Mouse (Mus musculus): ENCODE data around the gene Ap4s1. TPM values are rescaled to one million over a fixed set of nuclear protein-coding genes. Genes with fewer than 3 reads are reported as not detected.
"Not testable (repeated sequence)": the region's sequence is repeated elsewhere in the genome, so short reads cannot be mapped to it uniquely, and the experiment has no call there.

Gene Ap4s1
- polyA plus RNA-seq (2016; fragmentation: Nextera tagmentation; extraction: Ambion mirVana), result 34.7 and 38.1 TPM in 2 replicates

DNA sequence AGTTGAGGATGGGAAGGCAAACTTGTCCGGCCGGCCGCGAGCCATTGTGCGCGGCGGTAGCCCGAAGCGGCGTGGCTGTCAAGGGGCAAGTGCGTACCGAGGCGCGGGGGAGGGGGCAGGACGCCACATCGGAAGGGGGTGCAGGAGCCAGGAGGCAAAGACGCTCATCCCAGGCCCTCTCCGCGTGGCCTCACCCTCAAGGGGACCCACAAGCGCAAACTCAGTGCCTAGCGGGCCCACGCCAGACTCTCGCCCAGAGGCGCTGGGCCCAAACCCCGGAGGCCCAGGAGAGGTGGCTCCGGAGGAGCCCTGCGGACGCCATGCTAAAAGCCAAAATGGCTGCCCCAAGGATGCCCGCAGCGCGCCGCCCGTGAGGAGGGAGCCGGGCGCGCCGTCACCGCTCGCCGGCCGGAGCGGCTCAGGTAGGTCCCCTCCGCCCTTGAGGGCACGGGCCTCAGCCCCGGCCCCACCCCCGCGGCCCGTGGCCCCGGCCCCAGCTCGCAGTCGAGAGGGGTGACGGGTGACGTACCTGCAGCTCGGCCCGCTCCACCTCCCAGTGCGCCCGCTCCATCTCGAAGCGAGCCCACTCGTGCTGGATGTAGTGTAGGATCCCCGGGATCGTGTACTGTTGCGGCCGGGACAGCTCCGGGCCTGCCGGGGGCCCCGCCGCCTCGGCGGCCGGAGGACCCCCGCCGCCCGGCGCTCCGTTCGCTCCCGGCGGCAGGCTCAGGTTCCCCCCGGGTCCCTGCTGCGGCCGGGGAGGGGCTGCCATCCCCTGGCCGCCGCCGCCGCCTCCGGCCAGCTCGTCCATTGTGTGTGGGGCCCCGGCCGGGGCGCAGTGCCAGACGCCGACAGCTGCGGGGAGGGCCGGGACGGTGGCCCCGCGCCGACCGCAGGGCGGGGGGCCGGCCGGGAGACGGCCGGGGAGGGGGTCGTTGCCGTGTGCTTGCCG lies at the start of gene Ap4s1:
Ap4s1 (plus strand) TSS at position 141 of the 952 bp plus-strand sequence.
- Histone ChIP-seq H3K27me3 (no peaks in the 10 kb centered on the region), H3K36me3 (no peaks in the 10 kb centered on the region), H3K27ac (peak within 1 kb of the TSS; percentile 100), H3K4me3 (peak within 1 kb of the TSS; percentile 98), H3K9me3 (no peaks in the 10 kb centered on the region), H3K4me1 (peaks cover 7% of the 10 kb centered on the region; the same call in 1 of the 2 replicates), H3K9ac (peak within 1 kb of the TSS; percentile 99), H3K4me2 (replicated peaks) (peak within 1 kb of the TSS; percentile 71)
- peak; percentile 48 for ATAC-seq (ENCODE audit: insufficient number of reproducible peaks, insufficient read depth, low FRiP score, low TSS enrichment)
- WGBS, result under 1% methylated on average over 106 of the region's 108 CpGs

- Histone ChIP-seq H3K27me3 (no peaks in the 10 kb centered on the region), H3K9ac (no peak overlapping the region), H3K36me3 (peaks cover 7% of the 10 kb centered on the region; the same call in 1 of the 2 replicates), H3K4me3 (no peak overlapping the region), H3K27ac (no peak overlapping the region), H3K4me1 (no peaks in the 10 kb centered on the region), H3K9me3 (no peaks in the 10 kb centered on the region), H3K4me2 (replicated peaks) (no peak overlapping the region)
- ATAC-seq (ENCODE audit: insufficient number of reproducible peaks, insufficient read depth, low FRiP score, low TSS enrichment), result no peak
- 66% methylated on average over 6 of the region's 6 CpGs for WGBS
Observed at GRCm38 (mm10) chr12:51641871-51642270, 49.0 kb upstream of the Ap4s1 start.

GRCm38 (mm10) chr12:51649401-51649800 lies 41.4 kb upstream of the Ap4s1 start:
- not testable (repeated sequence) for H3K9ac ChIP-seq; H3K4me2 ChIP-seq (replicated peaks); H3K4me1 ChIP-seq; H3K27ac ChIP-seq; H3K4me3 ChIP-seq; ATAC-seq (ENCODE audit: insufficient number of reproducible peaks, insufficient read depth, low FRiP score, low TSS enrichment); H3K27me3 ChIP-seq; H3K9me3 ChIP-seq
- H3K36me3 ChIP-seq, result peaks cover 21% of the 10 kb centered on the region; the same call in 1 of the 2 replicates

DNA sequence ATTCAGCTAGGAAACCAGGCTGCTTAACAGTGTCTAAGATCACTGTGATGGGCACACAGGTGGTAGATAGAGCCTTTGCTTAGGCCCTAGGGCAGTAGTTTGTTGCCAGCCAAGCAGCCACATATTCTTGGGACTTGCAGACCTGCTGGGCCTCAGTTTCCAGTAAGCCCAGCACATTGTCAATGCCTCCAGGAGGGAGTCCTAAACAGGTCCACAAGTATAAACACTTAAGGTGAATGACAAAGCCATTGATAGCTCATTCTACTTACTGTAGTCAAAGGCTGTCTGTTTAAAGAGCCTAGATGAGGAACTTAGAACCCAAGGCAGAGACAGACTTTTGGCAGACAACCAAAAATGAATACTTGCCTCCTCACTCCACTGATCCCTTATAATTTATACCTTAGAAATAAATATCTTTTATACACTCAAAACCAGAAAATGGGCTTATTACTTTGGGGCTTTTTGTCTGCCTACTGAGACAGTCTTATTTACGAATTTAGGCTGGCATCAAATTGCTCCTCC lies 34.8 kb upstream of the Ap4s1 start:
- Histone ChIP-seq H3K9ac (no peak overlapping the region), H3K4me3 (no peak overlapping the region), H3K36me3 (peaks cover 13% of the 10 kb centered on the region), H3K4me2 (replicated peaks) (no peak overlapping the region), H3K4me1 (no peaks in the 10 kb centered on the region), H3K27ac (no peak overlapping the region), H3K27me3 (no peaks in the 10 kb centered on the region), H3K9me3 (no peaks in the 10 kb centered on the region)
- no peak for ATAC-seq (ENCODE audit: insufficient number of reproducible peaks, insufficient read depth, low FRiP score, low TSS enrichment)
- 68% methylated on average over 1 of the region's 1 CpGs for WGBS

GRCm38 (mm10) chr12:51663011-51663410 lies 27.8 kb upstream of the Ap4s1 start:
- no peak overlapping the region for H3K27ac ChIP-seq
- H3K36me3 ChIP-seq, result no peaks in the 10 kb centered on the region
- no peak overlapping the region for H3K4me2 ChIP-seq (replicated peaks)
- H3K9me3 ChIP-seq, result no peaks in the 10 kb centered on the region
- H3K27me3 ChIP-seq, result no peaks in the 10 kb centered on the region
- no peak overlapping the region for H3K4me3 ChIP-seq
- no peak for ATAC-seq (ENCODE audit: insufficient number of reproducible peaks, insufficient read depth, low FRiP score, low TSS enrichment)
- no peak overlapping the region for H3K9ac ChIP-seq
- H3K4me1 ChIP-seq, result peaks cover 4% of the 10 kb centered on the region; the same call in 1 of the 2 replicates

DNA sequence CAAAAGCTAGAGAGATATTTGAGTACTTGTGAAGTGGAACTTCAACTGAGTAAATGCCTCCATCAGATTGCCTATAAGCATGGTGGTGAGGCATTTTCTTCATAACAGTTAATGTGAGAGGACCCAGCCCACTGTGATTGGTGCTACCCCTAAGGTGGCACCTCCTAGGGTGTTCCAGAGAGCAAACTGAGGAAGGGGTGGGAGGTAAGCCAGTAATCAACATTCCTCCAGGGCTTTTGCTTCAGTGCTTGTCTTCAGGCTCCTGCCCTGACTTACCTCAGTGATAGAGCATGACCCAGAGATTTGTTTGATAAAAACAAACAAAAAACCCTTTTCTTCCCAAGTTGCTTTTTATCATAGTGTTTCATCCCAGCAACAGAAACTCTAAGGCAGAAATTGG lies 26.9 kb upstream of the Ap4s1 start:
- Histone ChIP-seq H3K4me2 (replicated peaks) (no peak overlapping the region), H3K4me1 (peaks cover 4% of the 10 kb centered on the region; the same call in 1 of the 2 replicates), H3K9me3 (no peaks in the 10 kb centered on the region), H3K36me3 (no peaks in the 10 kb centered on the region), H3K27ac (no peak overlapping the region), H3K27me3 (no peaks in the 10 kb centered on the region), H3K9ac (no peak overlapping the region), H3K4me3 (no peak overlapping the region)
- ATAC-seq (ENCODE audit: insufficient number of reproducible peaks, insufficient read depth, low FRiP score, low TSS enrichment), result no peak

- no peak overlapping the region for H3K4me3 ChIP-seq
- no peak for ATAC-seq (ENCODE audit: insufficient number of reproducible peaks, insufficient read depth, low FRiP score, low TSS enrichment)
- H3K27me3 ChIP-seq, result no peaks in the 10 kb centered on the region
- peaks cover 4% of the 10 kb centered on the region; the same call in 1 of the 2 replicates for H3K4me1 ChIP-seq
- no peak overlapping the region for H3K4me2 ChIP-seq (replicated peaks)
- no peak overlapping the region for H3K27ac ChIP-seq
- H3K9me3 ChIP-seq, result no peaks in the 10 kb centered on the region
- no peaks in the 10 kb centered on the region for H3K36me3 ChIP-seq
- WGBS, result 79% methylated on average over 4 of the region's 4 CpGs
- H3K9ac ChIP-seq, result no peak overlapping the region
Observed at GRCm38 (mm10) chr12:51666708-51667430, 24.0 kb upstream of the Ap4s1 start.

DNA sequence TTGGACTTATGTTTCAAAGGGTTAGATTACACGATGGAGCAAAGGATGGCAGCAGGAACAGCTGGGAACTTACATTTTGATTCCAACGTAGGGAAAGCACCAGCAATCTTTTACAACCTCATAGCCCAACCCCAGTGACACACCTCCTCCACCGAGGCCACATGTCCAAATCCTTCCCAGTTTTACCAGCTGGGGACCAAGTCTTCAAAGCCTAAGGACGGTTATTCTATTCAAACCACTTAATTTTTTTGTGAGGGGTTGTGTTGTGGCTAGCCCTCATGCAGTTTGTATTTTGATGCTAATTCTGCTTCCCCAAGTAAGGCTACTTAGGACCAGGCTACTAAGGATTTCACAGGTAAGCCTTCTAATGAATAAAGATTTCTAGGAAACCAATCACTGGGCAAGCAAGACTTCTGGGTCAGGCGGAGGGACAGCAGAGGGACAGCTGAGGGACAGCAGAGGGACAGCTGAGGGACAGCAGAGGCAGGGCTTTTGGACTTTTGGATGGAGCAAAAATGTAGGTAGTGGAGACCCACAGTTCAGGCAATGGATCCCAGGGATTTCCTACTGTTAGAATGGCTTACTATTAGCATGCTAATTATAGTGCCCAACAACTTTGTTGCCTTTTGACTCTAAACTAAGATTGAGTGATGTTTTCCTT lies 19.5 kb upstream of the Ap4s1 start:
- H3K9me3 ChIP-seq, result no peaks in the 10 kb centered on the region
- 40% methylated on average over 5 of the region's 5 CpGs for WGBS
- H3K27ac ChIP-seq, result no peak overlapping the region
- no peak overlapping the region for H3K9ac ChIP-seq
- H3K36me3 ChIP-seq, result no peaks in the 10 kb centered on the region
- H3K4me3 ChIP-seq, result no peak overlapping the region
- no peak for ATAC-seq (ENCODE audit: insufficient number of reproducible peaks, insufficient read depth, low FRiP score, low TSS enrichment)
- no peak overlapping the region for H3K4me2 ChIP-seq (replicated peaks)
- H3K4me1 ChIP-seq, result no peaks in the 10 kb centered on the region
- H3K27me3 ChIP-seq, result no peaks in the 10 kb centered on the region

GRCm38 (mm10) chr12:51673270-51673669 lies 17.6 kb upstream of the Ap4s1 start:
- Histone ChIP-seq H3K4me1 (no peaks in the 10 kb centered on the region), H3K27ac (no peak overlapping the region), H3K36me3 (no peaks in the 10 kb centered on the region), H3K9me3 (no peaks in the 10 kb centered on the region), H3K9ac (no peak overlapping the region), H3K27me3 (no peaks in the 10 kb centered on the region), H3K4me3 (no peak overlapping the region), H3K4me2 (replicated peaks) (no peak overlapping the region)
- no peak for ATAC-seq (ENCODE audit: insufficient number of reproducible peaks, insufficient read depth, low FRiP score, low TSS enrichment)
- 57% methylated on average over 4 of the region's 4 CpGs for WGBS

- no peak overlapping the region for H3K4me2 ChIP-seq (replicated peaks)
- ATAC-seq (ENCODE audit: insufficient number of reproducible peaks, insufficient read depth, low FRiP score, low TSS enrichment), result no peak
- H3K9me3 ChIP-seq, result no peaks in the 10 kb centered on the region
- WGBS, result 56% methylated on average over 2 of the region's 2 CpGs
- no peaks in the 10 kb centered on the region for H3K27me3 ChIP-seq
- peaks cover 3% of the 10 kb centered on the region; the same call in 1 of the 2 replicates for H3K4me1 ChIP-seq
- H3K4me3 ChIP-seq, result no peak overlapping the region
- no peak overlapping the region for H3K27ac ChIP-seq
- no peak overlapping the region for H3K9ac ChIP-seq
- no peaks in the 10 kb centered on the region for H3K36me3 ChIP-seq
Observed at GRCm38 (mm10) chr12:51676442-51676841, 14.4 kb upstream of the Ap4s1 start.

- no peaks in the 10 kb centered on the region for H3K9me3 ChIP-seq
- peaks cover 7% of the 10 kb centered on the region; the same call in 1 of the 2 replicates for H3K4me1 ChIP-seq
- no peak overlapping the region for H3K4me3 ChIP-seq
- H3K9ac ChIP-seq, result no peak overlapping the region
- no peak overlapping the region for H3K27ac ChIP-seq
- H3K36me3 ChIP-seq, result no peaks in the 10 kb centered on the region
- H3K27me3 ChIP-seq, result no peaks in the 10 kb centered on the region
- H3K4me2 ChIP-seq (replicated peaks), result no peak overlapping the region
- no peak for ATAC-seq (ENCODE audit: insufficient number of reproducible peaks, insufficient read depth, low FRiP score, low TSS enrichment)
- 75% methylated on average over 1 of the region's 1 CpGs for WGBS
Observed at GRCm38 (mm10) chr12:51678844-51679243, 12.0 kb upstream of the Ap4s1 start.
